Mouse (Mus musculus): Measurements from ENCODE around the gene Ephx1.

DNA sequence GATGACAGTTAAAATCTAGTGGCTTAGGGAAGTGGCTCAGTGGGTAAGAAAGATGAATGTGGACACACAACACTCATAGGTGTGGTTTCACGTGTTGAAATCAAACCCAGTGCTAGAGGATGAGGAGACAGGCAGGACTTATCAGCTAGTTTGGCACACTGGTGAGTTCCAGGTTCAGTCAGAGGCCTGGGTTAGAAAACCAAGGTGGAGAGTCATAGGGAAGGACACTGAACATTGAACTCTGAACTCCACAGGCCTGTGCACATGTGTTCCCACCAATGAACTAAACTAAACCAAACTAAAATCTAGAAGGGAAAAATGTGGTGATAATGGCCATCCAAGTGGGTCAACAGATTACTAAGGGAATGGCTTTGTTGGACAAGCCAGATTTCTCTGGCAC is 26.8 kb upstream of the Ephx1 start:
- TF ChIP-seq CTCF (IDR thresholded peaks at IDR 0.05; ENCODE audit: control insufficient read depth, insufficient read depth, insufficient read length) (no peak), USF1 (IDR thresholded peaks at IDR 0.05; ENCODE audit: low read depth) (no peak), MYOD1 (IDR thresholded peaks at IDR 0.05; ENCODE audit: control insufficient read depth, insufficient read length, low read depth) (no peak), MYOG (IDR thresholded peaks at IDR 0.05; ENCODE audit: control insufficient read depth, extremely low read depth, insufficient read length) (no peak)

Data from C2C12 (cell line).